Mouse (Mus musculus) limb, embryonic 14.5 days (tissue): ENCODE data around the gene Lemd1. TPM values are rescaled to one million over a fixed set of nuclear protein-coding genes. Genes with fewer than 3 reads are reported as not detected.

Experiments used
- ATAC-seq: fragments of 200-750 bp; cut with Nextera tagmentation; 2 replicates; pipeline ENCODE4 v1.8.0; 2017; ENCODE audit warnings: low read depth, moderate number of reproducible peaks, moderate TSS enrichment; ENCODE audit not compliant: low FRiP score
- DNase-seq: peaks from one replicate; pipeline ENCODE4 v3.0.0-alpha.2; 2015; ENCODE audit warnings: low spot score
- H3K27ac ChIP-seq: fragments of 300-500 bp; sonication (generic); replicated peaks from 2 replicates; pipeline ENCODE4 v1.5.1; 2014; ENCODE audit warnings: low read depth, mild to moderate bottlenecking, low read length, moderate library complexity, mixed read lengths
- H3K27me3 ChIP-seq: fragments of 300-500 bp; sonication (generic); 2 replicates; pipeline ENCODE4 v1.6.1; 2014; ENCODE audit warnings: low read length, mixed read lengths; ENCODE audit not compliant: control insufficient read depth, insufficient read depth
- H3K36me3 ChIP-seq: fragments of 300-500 bp; sonication (generic); 2 replicates; pipeline ENCODE4 v1.6.1; 2014; ENCODE audit warnings: mild to moderate bottlenecking, low read length, moderate library complexity, mixed read lengths; ENCODE audit not compliant: control insufficient read depth, insufficient read depth
- H3K4me1 ChIP-seq: fragments of 300-500 bp; sonication (generic); 2 replicates; pipeline ENCODE4 v1.6.1; 2014; ENCODE audit warnings: antibody characterized with exemption, low read length, mixed read lengths; ENCODE audit not compliant: control insufficient read depth, insufficient read depth
- H3K4me2 ChIP-seq: fragments of 300-500 bp; sonication (generic); replicated peaks from 2 replicates; pipeline ENCODE4 v1.6.1; 2014; ENCODE audit warnings: low read depth, mild to moderate bottlenecking, low read length, moderate library complexity; ENCODE audit not compliant: severe bottlenecking
- H3K4me3 ChIP-seq: fragments of 300-500 bp; sonication (generic); replicated peaks from 2 replicates; pipeline ENCODE4 v1.5.1; 2014; ENCODE audit warnings: low read length
- H3K9ac ChIP-seq: fragments of 300-500 bp; sonication (generic); 2 replicates; pipeline ENCODE4 v1.6.1; 2014; ENCODE audit warnings: mild to moderate bottlenecking, low read depth, low read length, moderate library complexity; ENCODE audit not compliant: severe bottlenecking
- H3K9me3 ChIP-seq: fragments of 300-500 bp; sonication (generic); 2 replicates; pipeline ENCODE4 v1.6.1; 2016; ENCODE audit warnings: low read length; ENCODE audit not compliant: control insufficient read depth
- POLR2A ChIP-seq: fragments of 200-500 bp; IDR thresholded peaks from 2 replicates; pipeline ENCODE4 v1.8.0; 2012; ENCODE audit warnings: inconsistent platforms, mild to moderate bottlenecking, moderate library complexity, borderline replicate concordance; ENCODE audit not compliant: insufficient read depth, insufficient read length; ENCODE audit errors: extremely low read depth
- WGBS: fragments of 180-500 bp; shearing (Covaris S2); extraction: QIAGEN DNeasy Blood & Tissue Kit; methylation state at CpG from one replicate; pipeline ENCODE4 v1.1.7; 2014; 5-methylcytosine and 5-hydroxymethylcytosine counted together
- polyA plus RNA-seq, 2 experiments: library from polyadenylated mRNA; depleted of rRNA in 1 of 2; stranded (reverse) in 1 of 2; unstranded in 1 of 2; fragments of >200 nt; fragmentation: Nextera tagmentation in 1 of 2; extraction: Ambion mirVana in 1 of 2; gene quantifications; 2 replicates each; pipeline versions ENCODE4 v1.2.1 to v1.2.3; 2012 to 2014

Gene Lemd1
- polyA plus RNA-seq, 2 experiments = 0.91 to 0.94 TPM

GRCm38 (mm10) chr1:132206828-132207227 lies 15.6 kb downstream of the Lemd1 start:
- no peak overlapping the region for H3K4me2 ChIP-seq
- no peak overlapping the region for H3K4me3 ChIP-seq
- no peaks in the 10 kb centered on the region; the same call in 1 of the 2 replicates for H3K27me3 ChIP-seq
- peaks cover 14% of the 10 kb centered on the region for H3K4me1 ChIP-seq
- no peak overlapping the region for H3K27ac ChIP-seq
- ATAC-seq (no peak), DNase-seq (no peak)
- H3K9ac ChIP-seq = no peak overlapping the region
- H3K9me3 ChIP-seq = no peaks in the 10 kb centered on the region
- no peaks in the 10 kb centered on the region for H3K36me3 ChIP-seq
- TF ChIP-seq POLR2A = no peak
- WGBS = 68% methylated on average over 3 of the region's 3 CpGs

- Histone ChIP-seq H3K9ac (no peak overlapping the region), H3K9me3 (no peaks in the 10 kb centered on the region), H3K27ac (no peak overlapping the region), H3K4me2 (no peak overlapping the region), H3K4me1 (peaks cover 14% of the 10 kb centered on the region), H3K36me3 (no peaks in the 10 kb centered on the region), H3K27me3 (no peaks in the 10 kb centered on the region; the same call in 1 of the 2 replicates), H3K4me3 (no peak overlapping the region)
- no peak for ATAC-seq
- 14% methylated on average over 4 of the region's 4 CpGs for WGBS
- TF ChIP-seq POLR2A = no peak
- DNase-seq = no peak
Observed at GRCm38 (mm10) chr1:132208154-132208553, 16.9 kb downstream of the Lemd1 start.

GRCm38 (mm10) chr1:132209400-132209799 lies 18.2 kb downstream of the Lemd1 start:
- WGBS = 24% methylated on average over 10 of the region's 10 CpGs
- ATAC-seq = no peak
- Histone ChIP-seq H3K27ac (no peak overlapping the region), H3K4me2 (no peak overlapping the region), H3K9ac (no peak overlapping the region), H3K27me3 (no peaks in the 10 kb centered on the region; the same call in 1 of the 2 replicates), H3K4me1 (peaks cover 14% of the 10 kb centered on the region), H3K4me3 (no peak overlapping the region), H3K36me3 (no peaks in the 10 kb centered on the region), H3K9me3 (no peaks in the 10 kb centered on the region)
- no peak for DNase-seq
- TF ChIP-seq POLR2A = no peak

- Histone ChIP-seq H3K36me3 (no peaks in the 10 kb centered on the region), H3K4me3 (no peak overlapping the region), H3K27ac (no peak overlapping the region), H3K4me2 (no peak overlapping the region), H3K9me3 (no peaks in the 10 kb centered on the region), H3K4me1 (peaks cover 14% of the 10 kb centered on the region), H3K27me3 (no peaks in the 10 kb centered on the region; the same call in 1 of the 2 replicates), H3K9ac (no peak overlapping the region)
- WGBS = 19% methylated on average over 7 of the region's 7 CpGs
- TF ChIP-seq POLR2A = no peak
- ATAC-seq = no peak; the same call in 1 of the 2 replicates
- DNase-seq = no peak
Observed at GRCm38 (mm10) chr1:132210922-132211321, 19.7 kb downstream of the Lemd1 start.

GRCm38 (mm10) chr1:132211672-132212071 lies 20.4 kb downstream of the Lemd1 start:
- H3K9ac ChIP-seq = no peak overlapping the region
- H3K36me3 ChIP-seq = no peaks in the 10 kb centered on the region
- TF ChIP-seq POLR2A = no peak
- no peaks in the 10 kb centered on the region for H3K27me3 ChIP-seq
- DNase-seq (no peak), ATAC-seq (0 out of 2 replicates have a peak, but pooled peaks have one; percentile 2)
- no peak overlapping the region for H3K4me3 ChIP-seq
- H3K9me3 ChIP-seq = no peaks in the 10 kb centered on the region
- H3K4me2 ChIP-seq = peak overlapping the region; percentile 31; the same call in 1 of the 2 replicates
- H3K27ac ChIP-seq = no peak overlapping the region
- H3K4me1 ChIP-seq = peaks cover 14% of the 10 kb centered on the region
- 41% methylated on average over 12 of the region's 12 CpGs for WGBS

GRCm38 (mm10) chr1:132212218-132212617 lies 21.0 kb downstream of the Lemd1 start:
- Histone ChIP-seq H3K27me3 (no peaks in the 10 kb centered on the region), H3K4me3 (peak overlapping the region; percentile 23), H3K9ac (no peak overlapping the region), H3K36me3 (no peaks in the 10 kb centered on the region), H3K9me3 (no peaks in the 10 kb centered on the region), H3K4me2 (peak overlapping the region; percentile 31), H3K27ac (no peak overlapping the region), H3K4me1 (peaks cover 14% of the 10 kb centered on the region)
- TF ChIP-seq POLR2A = no peak
- peak; percentile 68 for ATAC-seq
- WGBS = 5% methylated on average over 20 of the region's 20 CpGs
- peak; percentile 45 for DNase-seq
